Mouse (Mus musculus): Measurements from ENCODE around the gene Cfl2.

DNA sequence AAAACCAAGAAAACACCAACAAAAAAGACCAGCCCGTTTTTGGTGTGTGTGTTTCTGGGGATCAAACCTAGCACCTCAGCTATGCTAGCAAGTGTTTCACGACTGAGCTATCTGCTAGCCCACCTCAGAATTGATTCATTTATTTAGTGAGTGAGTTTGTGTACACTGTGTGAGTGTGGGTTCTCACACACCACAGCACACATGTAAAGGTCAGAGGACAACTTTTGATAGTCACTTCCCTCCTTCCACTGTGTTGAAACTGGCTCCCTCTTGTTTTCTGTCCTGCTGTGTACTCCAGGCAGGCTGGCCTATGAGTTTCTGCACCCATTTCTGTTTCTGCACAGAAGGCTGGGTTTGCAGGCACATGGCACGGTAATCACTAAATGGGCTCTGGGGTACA lies 47.7 kb upstream of the Cfl2 start:
- TF ChIP-seq POLR2A (IDR thresholded peaks at IDR 0.05; ENCODE audit: insufficient read depth, low read depth, low read length): no peak
- TF ChIP-seq CTCF (IDR thresholded peaks at IDR 0.05): no peak

Measured in heart, adult 2 months (tissue).